Mouse (Mus musculus) frontal cortex, postnatal 14 days (tissue): ENCODE results near the gene Unc119.

ENCODE experiments used
- DNase-seq, 2 experiments: peaks; one replicate each; pipeline ENCODE4 v3.0.0; 2022; ENCODE audit warnings: low spot score in 2 of 2

Unc119 gene

GRCm38 (mm10) chr11:78344328-78344889 is 1.1 kb downstream of the Unc119 start:
- no peak for DNase-seq

DNA sequence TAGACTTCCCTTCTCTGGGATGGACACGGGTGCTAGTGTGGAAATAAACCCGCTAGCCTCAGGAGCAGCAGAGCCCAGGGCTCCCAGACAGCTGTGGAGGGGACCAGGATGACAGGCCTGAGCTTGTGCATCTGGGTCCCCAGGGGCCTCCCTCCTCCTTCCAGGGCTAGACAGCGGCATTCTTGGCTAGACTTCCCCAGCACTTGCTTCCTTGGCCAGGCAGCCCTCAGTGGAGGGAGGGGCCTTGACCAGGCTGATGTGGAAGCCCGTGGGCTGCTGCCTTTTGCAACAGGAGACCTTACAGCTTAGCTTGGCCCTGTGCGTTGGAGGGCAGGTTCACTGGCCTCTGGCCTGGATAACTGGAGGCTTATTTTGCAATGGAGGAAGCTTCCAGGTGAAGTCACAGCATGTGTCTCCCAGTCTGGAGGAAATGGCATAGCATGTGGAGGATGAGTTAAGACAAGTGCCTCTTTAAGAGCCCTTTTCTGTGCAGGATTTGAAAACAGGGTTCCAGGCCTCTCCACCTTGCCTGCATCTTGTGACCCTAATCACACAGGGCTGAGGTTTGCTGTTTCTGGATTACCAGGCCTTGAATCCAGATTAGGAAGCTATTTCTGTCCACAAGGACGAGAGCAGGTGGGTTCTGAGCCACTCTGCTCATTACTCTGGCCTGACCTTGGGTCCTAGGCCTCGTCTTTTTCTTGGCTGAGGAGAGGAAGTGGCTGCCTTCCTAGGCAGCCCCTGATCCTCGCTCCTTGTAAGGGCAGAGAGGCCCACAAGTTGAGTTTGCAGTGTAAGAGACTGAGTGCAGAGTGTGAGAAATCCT is 1.8 kb downstream of the Unc119 start:
- DNase-seq, result no peak

DNA sequence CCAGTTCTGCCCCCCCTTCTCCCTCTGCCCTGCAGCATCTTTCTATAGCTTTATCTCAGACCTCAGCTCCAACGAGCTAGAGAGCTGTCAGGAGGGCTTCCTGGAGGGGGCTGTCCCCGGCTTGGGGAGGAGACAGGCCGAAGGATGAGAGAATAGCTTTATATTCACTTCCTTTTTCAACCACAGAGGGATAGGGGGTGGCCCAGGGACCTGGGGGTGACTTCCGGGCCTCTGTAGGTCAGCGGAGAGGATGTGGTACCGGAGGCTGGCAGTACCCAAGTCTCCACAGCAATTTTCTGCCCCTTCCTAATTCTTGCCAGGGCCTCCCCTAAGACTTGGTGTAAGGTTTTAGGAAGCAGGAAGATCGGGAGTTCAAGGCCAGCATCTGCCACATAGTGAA is 2.5 kb downstream of the Unc119 start:
- DNase-seq, result no peak

GRCm38 (mm10) chr11:78346326-78347069 is 3.2 kb downstream of the Unc119 start:
- DNase-seq, result no peak

DNA sequence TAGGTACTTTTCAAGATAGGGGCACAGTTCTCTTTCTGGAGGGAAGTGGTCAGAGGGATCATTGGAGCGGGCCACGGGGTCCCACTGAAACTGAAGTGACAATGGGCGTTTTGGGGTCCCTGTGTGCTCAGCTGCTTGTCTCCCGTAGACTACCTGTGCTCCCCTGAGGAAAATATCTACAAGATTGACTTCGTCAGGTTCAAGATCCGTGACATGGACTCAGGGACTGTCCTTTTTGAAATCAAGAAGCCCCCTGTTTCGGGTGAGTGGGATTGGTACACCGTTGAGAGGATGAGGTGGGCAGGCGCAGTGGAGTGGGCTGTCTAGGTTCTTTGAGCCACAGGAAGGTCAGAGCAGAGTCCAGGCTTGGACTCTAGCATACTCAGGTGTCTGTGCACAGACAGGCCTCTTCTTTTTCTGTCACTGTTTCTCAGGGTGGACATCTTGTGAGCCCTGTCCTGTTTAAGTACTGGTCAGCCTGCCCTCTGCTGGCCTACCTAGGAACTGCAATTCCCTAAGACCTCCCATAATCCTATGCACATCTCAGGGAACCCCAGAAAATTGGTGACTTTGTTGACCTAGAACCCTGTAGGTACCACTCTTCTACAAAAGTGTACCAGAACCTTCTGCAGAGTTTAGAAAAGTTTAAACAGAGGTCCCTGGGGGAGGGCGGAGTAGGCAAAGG is 3.9 kb downstream of the Unc119 start:
- no peak for DNase-seq

GRCm38 (mm10) chr11:78347908-78348307 is 4.6 kb downstream of the Unc119 start:
- DNase-seq, result no peak

GRCm38 (mm10) chr11:78348474-78348873 is 5.2 kb downstream of the Unc119 start:
- no peak for DNase-seq

- DNase-seq, result no peak
Observed at GRCm38 (mm10) chr11:78349441-78350358, 6.4 kb downstream of the Unc119 start.

DNA sequence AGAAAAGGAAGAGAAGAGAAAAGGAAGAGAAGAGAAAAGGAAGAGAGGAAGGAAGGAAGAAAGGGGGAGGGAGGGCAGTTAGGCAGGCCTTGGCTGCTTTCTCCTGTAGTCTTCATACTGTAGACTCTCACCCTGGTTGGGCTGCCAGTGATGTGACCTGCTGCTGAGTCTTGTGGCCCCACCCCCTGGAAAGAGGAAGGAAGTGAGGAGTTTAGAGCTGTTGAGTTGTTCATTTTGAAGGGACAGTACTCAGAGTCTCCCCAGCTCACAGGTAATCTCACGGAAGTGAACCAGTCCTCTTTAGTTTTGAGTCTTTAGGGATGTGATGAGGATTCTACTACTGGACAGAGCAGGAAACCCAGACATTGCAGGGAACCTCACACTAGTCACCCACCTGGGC is 9.8 kb downstream of the Unc119 start:
- DNase-seq, result no peak

- DNase-seq, result no peak
Observed at GRCm38 (mm10) chr11:78354905-78355304, 11.6 kb downstream of the Unc119 start.

DNA sequence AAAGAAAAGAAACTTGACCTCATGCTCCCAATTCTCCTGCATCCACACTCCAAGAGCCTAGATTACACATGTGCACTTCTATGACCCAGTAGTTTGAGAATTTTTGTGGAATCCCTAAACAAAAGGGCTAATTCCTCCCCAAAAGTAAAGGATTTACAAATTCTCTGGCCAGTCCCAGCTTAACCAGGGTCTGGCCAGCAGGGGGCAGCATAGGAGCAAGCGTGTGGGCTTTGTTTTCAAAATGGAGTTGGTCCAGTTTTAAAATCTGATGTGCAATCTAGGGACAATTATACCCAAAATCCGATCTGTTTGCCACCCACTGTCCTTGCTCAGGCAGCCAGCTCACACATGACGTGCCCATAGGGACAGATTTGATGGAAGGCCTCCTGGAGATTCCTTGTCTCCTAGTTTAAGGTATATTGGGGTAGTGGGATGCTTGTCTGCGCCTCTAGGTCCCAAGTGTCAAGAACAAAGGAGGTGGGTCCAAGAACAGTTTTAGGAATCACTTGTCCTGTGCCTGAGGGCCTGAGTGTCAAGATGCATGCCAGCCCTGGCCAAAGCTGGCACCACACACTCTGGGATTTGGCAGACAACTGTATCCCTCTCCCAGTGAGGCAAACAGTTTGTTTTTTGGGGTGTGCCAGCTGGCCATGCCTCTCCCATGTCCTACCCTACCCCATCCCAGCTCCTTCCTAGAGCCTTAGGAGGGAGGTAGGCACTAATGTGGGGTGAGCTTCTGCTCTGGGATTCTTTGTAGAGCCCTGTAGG is 12.4 kb downstream of the Unc119 start:
- peak in 1 of 2 experiments; percentile 39 for DNase-seq

GRCm38 (mm10) chr11:78358330-78359007 is 15.2 kb downstream of the Unc119 start:
- peak in 1 of 2 experiments; percentile 41 for DNase-seq

DNA sequence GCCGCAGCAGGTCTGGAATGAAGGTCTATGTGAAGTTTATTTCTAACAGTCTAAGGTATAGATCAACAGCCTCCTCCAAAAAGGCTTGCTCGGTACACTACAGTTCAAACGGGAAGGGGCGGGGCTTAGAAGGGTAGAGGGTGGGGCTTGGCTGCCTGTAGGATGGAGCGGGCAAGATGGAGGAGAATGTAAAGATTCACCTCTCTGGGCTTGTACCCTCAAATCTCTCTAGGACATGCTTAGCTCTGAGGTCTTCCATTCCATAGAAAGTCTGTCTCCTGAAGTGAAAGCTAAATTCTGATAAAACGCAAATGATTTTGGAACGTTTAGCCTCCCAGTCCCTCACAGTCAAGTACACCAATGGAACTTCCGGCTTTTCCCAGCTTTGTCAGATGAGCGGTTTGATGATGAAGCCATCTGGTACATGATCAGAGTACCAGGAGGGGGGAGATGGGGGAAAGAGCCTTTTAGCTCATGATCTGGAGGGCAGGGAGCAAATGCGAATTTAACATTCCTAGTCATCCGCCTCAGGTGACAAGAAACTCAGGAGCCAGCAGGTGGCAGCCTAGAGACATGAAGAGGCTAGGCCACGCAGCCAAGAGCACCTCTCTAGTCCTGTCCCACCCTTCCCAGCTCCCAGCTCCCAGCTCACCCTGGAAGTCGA is 17.0 kb downstream of the Unc119 start:
- peak in 1 of 2 experiments; percentile 56 for DNase-seq

- no peak for DNase-seq
Observed at GRCm38 (mm10) chr11:78360789-78361131, 17.5 kb downstream of the Unc119 start.

- no peak for DNase-seq
Observed at GRCm38 (mm10) chr11:78363309-78364007, 20.2 kb downstream of the Unc119 start.

DNA sequence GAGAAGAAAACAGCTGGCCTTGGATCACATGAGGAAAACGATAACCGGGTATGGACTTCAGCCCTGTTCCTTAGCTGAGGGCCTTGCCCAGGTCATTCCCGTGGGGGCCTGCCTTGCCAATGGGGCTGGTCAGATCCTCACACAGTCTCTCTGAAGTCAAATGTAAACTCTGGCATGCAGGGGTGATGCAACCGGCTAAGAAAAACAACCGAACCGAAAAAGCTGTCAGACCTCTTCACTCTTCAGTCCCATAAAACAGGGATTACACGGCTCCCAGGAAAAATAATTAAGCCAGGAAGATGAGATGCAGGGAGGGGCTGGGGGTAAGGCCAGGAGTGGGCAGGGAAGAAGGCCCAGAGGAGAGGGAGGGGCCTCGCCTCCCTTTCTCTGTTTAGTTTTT is 20.8 kb downstream of the Unc119 start:
- DNase-seq, result no peak

DNA sequence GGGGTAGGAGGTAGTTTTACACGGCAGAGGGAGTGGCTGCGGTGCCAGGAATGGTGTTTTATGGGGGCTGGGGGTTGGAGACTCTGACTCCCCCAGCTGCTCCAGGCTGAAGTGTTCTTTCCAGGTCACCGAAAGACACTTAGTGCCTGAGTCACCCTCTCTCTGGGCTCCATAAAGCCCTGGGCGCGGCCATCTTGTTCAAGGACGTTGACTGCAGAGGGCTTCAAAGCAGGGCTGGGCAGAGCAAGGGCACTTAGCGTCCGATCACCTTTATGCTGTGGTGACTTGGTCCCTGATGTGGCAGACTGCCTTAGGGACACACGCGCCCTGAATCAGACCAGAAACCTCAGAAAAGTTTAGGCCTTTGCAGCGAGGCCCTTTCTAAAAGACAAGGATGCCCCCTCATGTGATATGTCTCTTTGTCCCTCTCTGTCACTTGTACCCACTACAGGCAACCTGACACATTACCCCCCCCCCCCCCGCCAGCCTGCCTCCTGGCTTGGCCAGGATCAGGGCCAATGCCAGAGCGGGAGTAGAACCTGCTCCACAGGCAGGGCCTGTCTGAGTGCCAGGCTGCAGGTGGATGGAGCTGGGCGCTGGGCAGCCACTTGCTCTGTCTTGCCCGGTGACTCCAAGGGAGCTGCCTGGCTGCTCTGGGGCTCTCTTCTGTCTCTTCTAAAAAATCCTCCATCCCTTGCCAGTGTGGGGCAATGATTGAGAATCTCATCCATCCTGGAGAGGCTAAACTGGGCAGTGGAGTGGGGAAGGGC is 24.4 kb downstream of the Unc119 start:
- DNase-seq, result no peak

DNA sequence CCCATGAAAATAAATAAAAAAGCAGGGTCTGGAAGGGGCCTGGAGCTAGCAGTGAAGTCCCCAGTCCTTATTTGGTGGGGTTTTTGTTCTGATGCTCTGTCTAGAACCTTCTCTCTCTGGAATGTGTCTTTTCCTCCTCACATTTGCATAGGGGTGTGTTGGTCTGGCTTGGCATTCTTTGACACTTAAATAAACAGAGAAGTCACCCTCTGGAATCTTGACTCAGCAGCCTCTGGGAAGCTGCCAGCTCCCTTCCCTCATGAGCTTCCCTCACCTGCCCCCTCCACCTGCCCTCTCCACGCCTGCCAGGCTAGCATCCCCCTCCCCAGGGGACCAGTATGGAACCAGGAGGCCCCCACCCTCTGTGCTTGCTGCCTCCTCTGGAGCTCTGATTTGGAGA is 27.1 kb downstream of the Unc119 start:
- no peak for DNase-seq
